In genomic region chr2:99934209-99934608, GRCm38 (mm10) we compare ENCODE assay signal across 20 mouse cellular contexts.
DNase-seq lines count a peak whose midpoint lies in the region; ATAC-seq lines count a peak whose summit lies in the region.
"Had no signal": no experiment of that assay in that cellular context is flagged by ENCODE, and none has a peak within 500 bp of the region (broad histone marks: within the 10 kb centered on the region; RNA-seq: fewer than 3 reads in every experiment).

No protein-coding gene starts in this region.

- intact Hi-C loops in left cerebral cortex, postnatal 14 days (cut with DNase I), result no loop called here

- no peak overlapping the region for H3K9ac ChIP-seq in limb, embryonic 11.5 days (ENCODE audit: low read length)
- H3K9ac ChIP-seq in embryonic facial prominence, embryonic 11.5 days (replicated peaks; ENCODE audit: low read length), result no peak overlapping the region
- H3K9ac ChIP-seq: embryonic facial prominence, embryonic 12.5 days; heart, embryonic 15.5 days; hindbrain, embryonic 14.5 days had no signal

- peak; percentile 40; the same call in 1 of the 2 replicates for ATAC-seq in limb, embryonic 11.5 days (ENCODE audit: insufficient number of reproducible peaks, low FRiP score, low TSS enrichment, low read depth)
- ATAC-seq in embryonic facial prominence, embryonic 11.5 days (replicated peaks; ENCODE audit: insufficient number of reproducible peaks, low FRiP score, low TSS enrichment, low read depth), result peak; percentile 52; the same call in 1 of the 2 replicates
- ATAC-seq: forebrain, embryonic 14.5 days; intestine, postnatal 0 days had no signal

- no peaks in the 10 kb centered on the region for H3K4me1 ChIP-seq in limb, embryonic 11.5 days (ENCODE audit: control insufficient read depth, insufficient read depth, low read length)
- H3K4me1 ChIP-seq in limb, embryonic 10.5 days, result no peaks in the 10 kb centered on the region
- H3K4me1 ChIP-seq in embryonic facial prominence, embryonic 11.5 days (ENCODE audit: control insufficient read depth, insufficient read depth, low read length), result no peaks in the 10 kb centered on the region
- H3K4me1 ChIP-seq: embryonic facial prominence, embryonic 12.5 days; heart, embryonic 15.5 days; hindbrain, embryonic 10.5 days had no signal

- H3K27me3 ChIP-seq in limb, embryonic 11.5 days (ENCODE audit: control insufficient read depth, insufficient read depth, low read length), result no peaks in the 10 kb centered on the region
- no peaks in the 10 kb centered on the region for H3K27me3 ChIP-seq in limb, embryonic 10.5 days (ENCODE audit: low read depth, poor library complexity, severe bottlenecking)
- no peaks in the 10 kb centered on the region for H3K27me3 ChIP-seq in embryonic facial prominence, embryonic 11.5 days (ENCODE audit: control insufficient read depth, insufficient read depth, low read length)
- H3K27me3 ChIP-seq: embryonic facial prominence, embryonic 12.5 days; heart, embryonic 15.5 days had no signal

- no peaks in the 10 kb centered on the region for H3K36me3 ChIP-seq in limb, embryonic 11.5 days (ENCODE audit: control insufficient read depth, insufficient read depth, low read length)
- H3K36me3 ChIP-seq in limb, embryonic 10.5 days, result no peaks in the 10 kb centered on the region
- no peaks in the 10 kb centered on the region for H3K36me3 ChIP-seq in embryonic facial prominence, embryonic 11.5 days (replicated peaks; ENCODE audit: control insufficient read depth, insufficient read depth, low read depth, low read length)
- H3K36me3 ChIP-seq: embryonic facial prominence, embryonic 12.5 days; heart, embryonic 15.5 days; hindbrain, embryonic 10.5 days had no signal

- H3K4me3 ChIP-seq in limb, embryonic 11.5 days (ENCODE audit: low read depth, low read length), result no peak overlapping the region
- no peak overlapping the region for H3K4me3 ChIP-seq in limb, embryonic 10.5 days
- no peak overlapping the region for H3K4me3 ChIP-seq in embryonic facial prominence, embryonic 11.5 days (ENCODE audit: low read depth, low read length)
- H3K4me3 ChIP-seq: embryonic facial prominence, embryonic 12.5 days; heart, adult 2 months; heart, embryonic 15.5 days; hindbrain, embryonic 10.5 days had no signal

- 39% methylated on average over 1 of the region's 1 CpGs for WGBS in limb, embryonic 11.5 days
- 41% methylated on average over 1 of the region's 1 CpGs for WGBS in limb, embryonic 10.5 days
- 28% methylated on average over 1 of the region's 1 CpGs for WGBS in embryonic facial prominence, embryonic 11.5 days

- no peak overlapping the region for H3K4me2 ChIP-seq in limb, embryonic 11.5 days (ENCODE audit: low read depth, severe bottlenecking)
- no peak overlapping the region for H3K4me2 ChIP-seq in embryonic facial prominence, embryonic 11.5 days (ENCODE audit: low read depth, low read length)
- H3K4me2 ChIP-seq: embryonic facial prominence, embryonic 12.5 days; heart, embryonic 11.5 days; heart, embryonic 15.5 days; hindbrain, embryonic 14.5 days had no signal

- peak; percentile 24 for DNase-seq in limb, embryonic 11.5 days (ENCODE audit: low spot score)
- DNase-seq in limb, embryonic 10.5 days (ENCODE audit: low spot score), result no peak
- DNase-seq in embryonic facial prominence, embryonic 11.5 days (ENCODE audit: low spot score), result peak; percentile 15
- peak; percentile 1 for DNase-seq in hindlimb bud, embryonic 11.5 days (ENCODE audit: extremely low spot score, low read depth, low spot score)
- no peak for DNase-seq in kidney, adult 9 months
- DNase-seq in gastrocnemius, adult 8-10 months (ENCODE audit: low spot score in 2 of 2), result no peak
- DNase-seq in left cerebral cortex, postnatal 14 days (ENCODE audit: low spot score in 2 of 2), result no peak
- DNase-seq: adrenal gland, adult 2 months; adrenal gland, postnatal 25 days; cerebellum, adult 2 months; cerebellum, postnatal 10 days; gastrocnemius, postnatal 10 days; heart, adult 2 months had no signal

- no peak overlapping the region for H3K27ac ChIP-seq in limb, embryonic 11.5 days (replicated peaks; ENCODE audit: low read depth, low read length)
- no peak overlapping the region for H3K27ac ChIP-seq in limb, embryonic 10.5 days
- H3K27ac ChIP-seq in embryonic facial prominence, embryonic 11.5 days (replicated peaks; ENCODE audit: low read depth, low read length), result no peak overlapping the region
- H3K27ac ChIP-seq: embryonic facial prominence, embryonic 12.5 days; heart, adult 2 months; heart, embryonic 15.5 days; hindbrain, embryonic 10.5 days; hindbrain, embryonic 14.5 days had no signal

- no peaks in the 10 kb centered on the region for H3K9me3 ChIP-seq in limb, embryonic 11.5 days (ENCODE audit: control insufficient read depth, low read length)
- no peaks in the 10 kb centered on the region for H3K9me3 ChIP-seq in limb, embryonic 10.5 days (replicated peaks)
- no peaks in the 10 kb centered on the region for H3K9me3 ChIP-seq in embryonic facial prominence, embryonic 11.5 days (replicated peaks; ENCODE audit: control insufficient read depth, low read length)
- H3K9me3 ChIP-seq: embryonic facial prominence, embryonic 12.5 days; heart, embryonic 15.5 days; hindbrain, embryonic 10.5 days had no signal

Comparison
In these comparisons a context has a peak if more than half of its experiments do, and no peak if none do; other contexts are left out.
1. DNase-seq: peak in limb, embryonic 11.5 days (single experiment), embryonic facial prominence, embryonic 11.5 days (single experiment) and hindlimb bud, embryonic 11.5 days (single experiment); none in limb, embryonic 10.5 days (single experiment), kidney, adult 9 months (single experiment), gastrocnemius, adult 8-10 months (0 of 2) and left cerebral cortex, postnatal 14 days (0 of 2).